Mouse (Mus musculus) bone marrow, adult 2 months (tissue): ENCODE data around the gene Mtfp1. TPM values are rescaled to one million over a fixed set of nuclear protein-coding genes. Genes with fewer than 3 reads are reported as not detected.
"Not testable (repeated sequence)": the region's sequence is repeated elsewhere in the genome, so short reads cannot be mapped to it uniquely, and the experiment has no call there.

Experiments used
- H3K27ac ChIP-seq: fragments of 200-500 bp; 2 replicates; pipeline ENCODE4 v1.5.1; 2012; ENCODE audit warnings: low read depth, mild to moderate bottlenecking, control low read depth, inconsistent platforms, low read length; ENCODE audit not compliant: control insufficient read depth, poor library complexity, insufficient read depth
- H3K4me1 ChIP-seq: fragments of 200-500 bp; 2 replicates; pipeline ENCODE4 v1.6.1; 2011; ENCODE audit warnings: low read length; ENCODE audit not compliant: control insufficient read depth, insufficient read depth
- H3K4me3 ChIP-seq: fragments of 200-500 bp; replicated peaks from 2 replicates; pipeline ENCODE3; 2011; ENCODE audit warnings: mild to moderate bottlenecking, low read depth, low read length, control low read depth; ENCODE audit not compliant: control insufficient read depth
- CTCF ChIP-seq: fragments of 200-500 bp; IDR thresholded peaks from 2 replicates; pipeline ENCODE4 v1.5.1; 2011; ENCODE audit warnings: low read length, control low read depth; ENCODE audit not compliant: control insufficient read depth, insufficient read depth
- POLR2A ChIP-seq: fragments of 200-500 bp; IDR thresholded peaks from 2 replicates; pipeline ENCODE4 v1.6.1; 2011; ENCODE audit warnings: low read depth, mild to moderate bottlenecking, control low read depth, low read length, borderline replicate concordance; ENCODE audit not compliant: control insufficient read depth
- WGBS: fragments of 180-500 bp; shearing (Covaris S2); methylation state at CpG from one replicate; pipeline ENCODE4 v1.1.7; 2018; 5-methylcytosine and 5-hydroxymethylcytosine counted together
- polyA plus RNA-seq: library from polyadenylated mRNA; stranded (reverse); fragments of >200 nt; gene quantifications from 2 replicates; pipeline ENCODE4 v1.2.4, GENCODE M21; 2011; ENCODE audit warnings: low replicate concordance; ENCODE audit not compliant: missing spikeins, insufficient read depth, insufficient read length

Gene Mtfp1
- polyA plus RNA-seq, 1 experiment: 9.0 TPM

GRCm38 (mm10) chr11:4133450-4133849 lies 38.2 kb upstream of the Mtfp1 start:
- H3K4me1 ChIP-seq: no peaks in the 10 kb centered on the region; the same call in 1 of the 2 replicates
- TF ChIP-seq POLR2A (no peak), CTCF (peak; percentile 62)
- no peak overlapping the region for H3K4me3 ChIP-seq
- WGBS: 69% methylated on average over 3 of the region's 3 CpGs
- no peak overlapping the region for H3K27ac ChIP-seq

- not testable (repeated sequence) for H3K4me3 ChIP-seq, H3K4me1 ChIP-seq, H3K27ac ChIP-seq
- 68% methylated on average over 4 of the region's 4 CpGs for WGBS
These were observed 33.2 kb upstream of the Mtfp1 start for GRCm38 (mm10) chr11:4128461-4128860.

GRCm38 (mm10) chr11:4127059-4127458 lies 31.8 kb upstream of the Mtfp1 start:
- Histone ChIP-seq H3K27ac (no peak overlapping the region), H3K4me3 (no peak overlapping the region), H3K4me1 (peaks cover 2% of the 10 kb centered on the region)
- WGBS: 83% methylated on average over 1 of the region's 1 CpGs
- TF ChIP-seq CTCF (no peak), POLR2A (no peak)

GRCm38 (mm10) chr11:4123922-4124321 lies 28.7 kb upstream of the Mtfp1 start:
- WGBS: 58% methylated on average over 5 of the region's 5 CpGs
- Histone ChIP-seq H3K4me1 (peaks cover 2% of the 10 kb centered on the region), H3K27ac (no peak overlapping the region), H3K4me3 (no peak overlapping the region)
- TF ChIP-seq CTCF: peak; percentile 82
- no peak for TF ChIP-seq POLR2A

GRCm38 (mm10) chr11:4122742-4123579 lies 27.7 kb upstream of the Mtfp1 start, which contains the start of gene Sec14l2:
Gene Sec14l2 (minus strand): TSS chr11:4123415.
- 0 out of 2 replicates have a peak within 1 kb of the TSS, but pooled peaks have one; percentile 2 for H3K27ac ChIP-seq
- no peak for TF ChIP-seq POLR2A
- no peak for TF ChIP-seq CTCF
- H3K4me1 ChIP-seq: peaks cover 2% of the 10 kb centered on the region
- 44% methylated on average over 10 of the region's 10 CpGs for WGBS
- no peak within 1 kb of the TSS for H3K4me3 ChIP-seq

- 83% methylated on average over 5 of the region's 5 CpGs for WGBS
- TF ChIP-seq POLR2A (no peak), CTCF (no peak)
- Histone ChIP-seq H3K4me3 (no peak overlapping the region), H3K4me1 (peaks cover 2% of the 10 kb centered on the region), H3K27ac (no peak overlapping the region)
These were observed 27.0 kb upstream of the Mtfp1 start for GRCm38 (mm10) chr11:4122226-4122625.

GRCm38 (mm10) chr11:4121691-4122090 lies 26.4 kb upstream of the Mtfp1 start:
- Histone ChIP-seq H3K27ac (no peak overlapping the region), H3K4me1 (peaks cover 4% of the 10 kb centered on the region), H3K4me3 (no peak overlapping the region)
- TF ChIP-seq CTCF (no peak), POLR2A (no peak)
- WGBS: 89% methylated on average over 3 of the region's 3 CpGs

GRCm38 (mm10) chr11:4119635-4120034 lies 24.4 kb upstream of the Mtfp1 start:
- H3K4me3 ChIP-seq: no peak overlapping the region
- peaks cover 4% of the 10 kb centered on the region for H3K4me1 ChIP-seq
- 13% methylated on average over 5 of the region's 5 CpGs for WGBS
- no peak overlapping the region for H3K27ac ChIP-seq
- TF ChIP-seq CTCF (no peak), POLR2A (no peak)
